9 mouse cellular contexts compared by ENCODE assay signal in genomic region chr9:100023641-100024040, GRCm38 (mm10).
DNase-seq lines count a peak whose midpoint lies in the region; ATAC-seq and TF ChIP-seq lines count a peak whose summit lies in the region.
"Had no signal": no experiment of that assay in that cellular context is flagged by ENCODE, and none has a peak within 500 bp of the region (broad histone marks: within the 10 kb centered on the region; RNA-seq: fewer than 3 reads in every experiment).

No protein-coding gene starts in this region.

- no peaks in the 10 kb centered on the region for H3K9me3 ChIP-seq in kidney, postnatal 0 days (replicated peaks; ENCODE audit: low read length)
- no peaks in the 10 kb centered on the region for H3K9me3 ChIP-seq in kidney, embryonic 16.5 days (ENCODE audit: low read length)
- no peaks in the 10 kb centered on the region for H3K9me3 ChIP-seq in limb, embryonic 11.5 days (ENCODE audit: control insufficient read depth, low read length)
- H3K9me3 ChIP-seq: lung, embryonic 15.5 days had no signal

- H3K9ac ChIP-seq in kidney, postnatal 0 days (ENCODE audit: low read depth, low read length), result no peak overlapping the region
- no peak overlapping the region for H3K9ac ChIP-seq in kidney, embryonic 16.5 days (replicated peaks; ENCODE audit: low read length)
- H3K9ac ChIP-seq in limb, embryonic 11.5 days (ENCODE audit: low read length), result no peak overlapping the region
- H3K9ac ChIP-seq: lung, embryonic 15.5 days had no signal

- 45% methylated on average over 5 of the region's 5 CpGs for WGBS in kidney, postnatal 0 days
- WGBS in kidney, embryonic 16.5 days, result 41% methylated on average over 5 of the region's 5 CpGs
- 43% methylated on average over 5 of the region's 5 CpGs for WGBS in limb, embryonic 11.5 days

- no peak overlapping the region for H3K4me2 ChIP-seq in kidney, postnatal 0 days (ENCODE audit: low read length)
- no peak overlapping the region for H3K4me2 ChIP-seq in kidney, embryonic 16.5 days (replicated peaks; ENCODE audit: low read depth, low read length)
- no peak overlapping the region for H3K4me2 ChIP-seq in limb, embryonic 11.5 days (ENCODE audit: low read depth, severe bottlenecking)
- H3K4me2 ChIP-seq: lung, embryonic 15.5 days had no signal

- no peaks in the 10 kb centered on the region for H3K27me3 ChIP-seq in kidney, postnatal 0 days (ENCODE audit: insufficient read depth, low read length)
- no peaks in the 10 kb centered on the region for H3K27me3 ChIP-seq in kidney, embryonic 16.5 days (ENCODE audit: insufficient read depth, low read length)
- no peaks in the 10 kb centered on the region for H3K27me3 ChIP-seq in limb, embryonic 11.5 days (ENCODE audit: control insufficient read depth, insufficient read depth, low read length)
- H3K27me3 ChIP-seq: lung, embryonic 15.5 days had no signal

- no peaks in the 10 kb centered on the region for H3K4me1 ChIP-seq in kidney, postnatal 0 days (replicated peaks; ENCODE audit: insufficient read depth, low read length)
- H3K4me1 ChIP-seq in kidney, embryonic 16.5 days (ENCODE audit: insufficient read depth, low read length), result no peaks in the 10 kb centered on the region
- H3K4me1 ChIP-seq in limb, embryonic 11.5 days (ENCODE audit: control insufficient read depth, insufficient read depth, low read length), result no peaks in the 10 kb centered on the region
- H3K4me1 ChIP-seq: lung, embryonic 15.5 days had no signal

- DNase-seq in kidney, postnatal 0 days (ENCODE audit: low spot score), result peak; percentile 56
- DNase-seq in ES-CJ7 (ENCODE audit: low read depth, low spot score) (peak; percentile 60), WW6 (ENCODE audit: low read depth, low spot score) (peak; percentile 29)
- DNase-seq in limb, embryonic 11.5 days (ENCODE audit: low spot score), result peak; percentile 84
- DNase-seq in gastrocnemius, postnatal 10 days, result no peak
- no peak for DNase-seq in thymus, postnatal 36 days
- DNase-seq: cerebellum, adult 2 months had no signal

- H3K36me3 ChIP-seq in kidney, postnatal 0 days (ENCODE audit: insufficient read depth, low read length), result no peaks in the 10 kb centered on the region
- no peaks in the 10 kb centered on the region for H3K36me3 ChIP-seq in kidney, embryonic 16.5 days (ENCODE audit: insufficient read depth, low read length)
- no peaks in the 10 kb centered on the region for H3K36me3 ChIP-seq in limb, embryonic 11.5 days (ENCODE audit: control insufficient read depth, insufficient read depth, low read length)
- H3K36me3 ChIP-seq: lung, embryonic 15.5 days had no signal

- TF ChIP-seq CTCF in kidney, postnatal 0 days (IDR thresholded peaks at IDR 0.05; ENCODE audit: low read depth), result no peak

- ATAC-seq in kidney, postnatal 0 days (replicated peaks; ENCODE audit: low FRiP score, low read depth), result no peak
- no peak for ATAC-seq in kidney, embryonic 16.5 days (ENCODE audit: low FRiP score, low TSS enrichment)
- ATAC-seq in limb, embryonic 11.5 days (ENCODE audit: insufficient number of reproducible peaks, low FRiP score, low TSS enrichment, low read depth), result no peak

- no peak overlapping the region for H3K4me3 ChIP-seq in kidney, postnatal 0 days (replicated peaks; ENCODE audit: low read depth, low read length)
- no peak overlapping the region for H3K4me3 ChIP-seq in kidney, embryonic 16.5 days (ENCODE audit: low read length)
- no peak overlapping the region for H3K4me3 ChIP-seq in limb, embryonic 11.5 days (ENCODE audit: low read depth, low read length)
- H3K4me3 ChIP-seq: lung, embryonic 15.5 days had no signal

- H3K27ac ChIP-seq in kidney, postnatal 0 days, result no peak overlapping the region
- no peak overlapping the region for H3K27ac ChIP-seq in kidney, embryonic 16.5 days (ENCODE audit: low read length)
- H3K27ac ChIP-seq in limb, embryonic 11.5 days (replicated peaks; ENCODE audit: low read depth, low read length), result no peak overlapping the region
- H3K27ac ChIP-seq: lung, embryonic 15.5 days had no signal

Comparison
In these comparisons a context has a peak if more than half of its experiments do, and no peak if none do; other contexts are left out.
1. DNase-seq: peak in kidney, postnatal 0 days (single experiment), ES-CJ7 (single experiment), WW6 (single experiment) and limb, embryonic 11.5 days (single experiment); none in gastrocnemius, postnatal 10 days (single experiment) and thymus, postnatal 36 days (0 of 2).